ENCODE assay signal across 9 mouse cellular contexts in the genomic region with DNA sequence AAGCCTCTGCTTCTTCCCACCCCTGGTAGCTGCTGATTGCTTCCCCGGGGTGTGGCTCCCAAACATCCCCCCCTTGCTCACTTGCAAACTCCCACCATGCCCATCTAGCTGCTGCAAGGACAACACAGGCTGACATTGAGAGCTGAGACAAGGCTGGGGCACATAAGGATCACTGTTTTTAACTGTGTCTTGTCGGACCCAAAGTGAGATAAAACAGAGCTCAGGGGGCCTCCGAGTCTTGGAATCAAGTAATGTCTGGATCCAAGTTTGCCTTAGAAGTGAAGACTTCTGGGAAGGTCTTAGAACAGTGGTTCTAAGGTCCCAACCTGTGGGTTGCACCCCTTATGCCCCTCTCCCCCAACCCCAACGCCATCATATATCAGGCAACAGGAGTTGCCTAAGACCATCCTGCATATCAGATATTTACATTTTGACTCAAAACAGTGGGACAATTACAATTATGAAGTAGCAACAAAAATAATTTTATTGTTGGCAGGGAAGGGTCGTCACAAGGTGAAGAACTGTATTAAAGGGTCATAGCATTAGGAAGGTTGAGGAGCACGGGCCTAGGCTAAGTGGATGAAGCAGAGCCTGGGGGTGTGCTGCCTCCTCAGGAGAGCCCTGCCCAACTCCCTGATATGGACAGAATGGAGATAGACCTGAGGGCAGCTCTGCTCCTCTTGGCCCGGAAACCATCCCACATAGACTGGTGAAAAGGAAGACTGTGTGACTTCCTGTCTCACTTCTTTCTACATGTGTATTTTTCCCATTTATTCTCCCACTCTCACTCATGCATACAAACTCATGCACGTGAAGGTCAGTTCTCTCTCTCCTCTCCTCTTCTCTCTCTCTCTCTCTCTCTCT. TPM values are rescaled to one million over a fixed set of nuclear protein-coding genes. Genes with fewer than 3 reads are reported as not detected.
DNase-seq lines count a peak whose midpoint lies in the region; ATAC-seq and TF ChIP-seq lines count a peak whose summit lies in the region.
"Not testable (repeated sequence)": the region's sequence is repeated elsewhere in the genome, so short reads cannot be mapped to it uniquely, and the experiment has no call there.
"Had no signal": no experiment of that assay in that cellular context is flagged by ENCODE, and none has a peak within 500 bp of the region (broad histone marks: within the 10 kb centered on the region; RNA-seq: fewer than 3 reads in every experiment).

No protein-coding gene starts in this region.

- H3K9me3 ChIP-seq in embryonic facial prominence, embryonic 15.5 days (replicated peaks); hindbrain, postnatal 0 days (ENCODE audit: low read length); lung, embryonic 16.5 days (ENCODE audit: control insufficient read depth, low read length); neural tube, embryonic 14.5 days (ENCODE audit: control insufficient read depth, low read length): not testable (repeated sequence)

- not testable (repeated sequence) for TF ChIP-seq CTCF in hindbrain, postnatal 0 days (IDR thresholded peaks at IDR 0.05; ENCODE audit: low read depth)

- 84% methylated on average over 4 of the region's 8 CpGs for WGBS in embryonic facial prominence, embryonic 15.5 days
- 89% methylated on average over 4 of the region's 8 CpGs for WGBS in hindbrain, postnatal 0 days
- 76% methylated on average over 4 of the region's 8 CpGs for WGBS in lung, embryonic 16.5 days
- 84% methylated on average over 3 of the region's 8 CpGs for WGBS in neural tube, embryonic 14.5 days

- H3K27me3 ChIP-seq in embryonic facial prominence, embryonic 15.5 days; hindbrain, postnatal 0 days (ENCODE audit: insufficient read depth, low read length); lung, embryonic 16.5 days (ENCODE audit: control insufficient read depth, insufficient read depth, low read depth, low read length); neural tube, embryonic 14.5 days (ENCODE audit: control insufficient read depth, insufficient read depth, low read length): not testable (repeated sequence)

- not testable (repeated sequence) for H3K9ac ChIP-seq in embryonic facial prominence, embryonic 15.5 days; hindbrain, postnatal 0 days (replicated peaks; ENCODE audit: low read length); lung, embryonic 16.5 days (ENCODE audit: low read length); neural tube, embryonic 14.5 days (replicated peaks; ENCODE audit: low read depth, low read length)

- not testable (repeated sequence) for H3K36me3 ChIP-seq in embryonic facial prominence, embryonic 15.5 days; hindbrain, postnatal 0 days (ENCODE audit: insufficient read depth, low read length); lung, embryonic 16.5 days (ENCODE audit: control insufficient read depth, insufficient read depth, low read length); neural tube, embryonic 14.5 days (ENCODE audit: control insufficient read depth, insufficient read depth, low read length)

- H3K4me2 ChIP-seq in embryonic facial prominence, embryonic 15.5 days (replicated peaks); hindbrain, postnatal 0 days (ENCODE audit: low read depth, low read length); lung, embryonic 16.5 days (ENCODE audit: low read depth, low read length); neural tube, embryonic 14.5 days (ENCODE audit: low read depth, low read length): not testable (repeated sequence)

- ATAC-seq in embryonic facial prominence, embryonic 15.5 days (ENCODE audit: insufficient number of reproducible peaks, low FRiP score, low TSS enrichment, low read depth), result peak; percentile 83
- ATAC-seq in hindbrain, postnatal 0 days, result peak; percentile 82
- peak; percentile 75 for ATAC-seq in lung, embryonic 16.5 days (ENCODE audit: low read depth)
- peak; percentile 80 for ATAC-seq in neural tube, embryonic 14.5 days (ENCODE audit: low read depth)

- H3K4me1 ChIP-seq in embryonic facial prominence, embryonic 15.5 days; hindbrain, postnatal 0 days (ENCODE audit: insufficient read depth, low read length); lung, embryonic 16.5 days (replicated peaks; ENCODE audit: control insufficient read depth, insufficient read depth, low read length); neural tube, embryonic 14.5 days (ENCODE audit: control insufficient read depth, insufficient read depth, low read length): not testable (repeated sequence)

- H3K27ac ChIP-seq in embryonic facial prominence, embryonic 15.5 days (replicated peaks); hindbrain, postnatal 0 days; lung, embryonic 16.5 days (ENCODE audit: low read length); neural tube, embryonic 14.5 days (ENCODE audit: low read depth, low read length): not testable (repeated sequence)

- not testable (repeated sequence) for H3K4me3 ChIP-seq in embryonic facial prominence, embryonic 15.5 days (replicated peaks); hindbrain, postnatal 0 days (ENCODE audit: low read length); lung, embryonic 16.5 days (ENCODE audit: low read length); neural tube, embryonic 14.5 days (ENCODE audit: low read depth, low read length)

- peak; percentile 44 to 49 for DNase-seq in adrenal gland, adult 18-20 months (ENCODE audit: low spot score in 2 of 2)
- DNase-seq in heart, adult 11 months, result peak; percentile 95
- not testable (repeated sequence) for DNase-seq in hindbrain, postnatal 0 days (ENCODE audit: low spot score)
- DNase-seq in left cerebral cortex, adult 18-20 months (ENCODE audit: low spot score in 2 of 2), result peak; percentile 26 to 32
- peak; percentile 31 for DNase-seq in thymus, postnatal 14 days

RNA-seq across cellular contexts. Expression of a gene that starts 16.0 kb away (rescaled TPM):
- under 1 TPM; 0.46 to 0.58 TPM for total RNA-seq in adrenal gland, adult 18-20 months (2021)
- 0.08 TPM in 1 of 2 replicates, not detected in the other for polyA plus RNA-seq in embryonic facial prominence, embryonic 15.5 days (2015; fragmentation: Nextera tagmentation; extraction: Ambion mirVana)
- 0.37 TPM in 1 of 2 replicates, not detected in the other for total RNA-seq in hindbrain, postnatal 0 days (2014; rRNA removed)
- polyA plus RNA-seq in hindbrain, postnatal 0 days (2015; fragmentation: Nextera tagmentation; extraction: Ambion mirVana), result 0.11 TPM in 1 of 2 replicates, not detected in the other
- 1 to 10 TPM; 1.3 to 2.6 TPM for total RNA-seq in left cerebral cortex, adult 18-20 months (2021)
- polyA plus RNA-seq in lung, embryonic 16.5 days (2015; fragmentation: Nextera tagmentation; extraction: Ambion mirVana), result 0.13 TPM in 1 of 2 replicates, not detected in the other
- 0.19 TPM in 1 of 2 replicates, not detected in the other for polyA plus RNA-seq in neural tube, embryonic 14.5 days (2014; fragmentation: Nextera tagmentation; extraction: Ambion mirVana)
- polyA plus RNA-seq: activated CD4-positive, CD25-positive, alpha-beta regulatory T cell, adult 4 months had no signal
